Mouse (Mus musculus): ENCODE results near the gene Tk1.
"Not testable (repeated sequence)": the region's sequence is repeated elsewhere in the genome, so short reads cannot be mapped to it uniquely, and the experiment has no call there.

The Tk1 gene

DNA sequence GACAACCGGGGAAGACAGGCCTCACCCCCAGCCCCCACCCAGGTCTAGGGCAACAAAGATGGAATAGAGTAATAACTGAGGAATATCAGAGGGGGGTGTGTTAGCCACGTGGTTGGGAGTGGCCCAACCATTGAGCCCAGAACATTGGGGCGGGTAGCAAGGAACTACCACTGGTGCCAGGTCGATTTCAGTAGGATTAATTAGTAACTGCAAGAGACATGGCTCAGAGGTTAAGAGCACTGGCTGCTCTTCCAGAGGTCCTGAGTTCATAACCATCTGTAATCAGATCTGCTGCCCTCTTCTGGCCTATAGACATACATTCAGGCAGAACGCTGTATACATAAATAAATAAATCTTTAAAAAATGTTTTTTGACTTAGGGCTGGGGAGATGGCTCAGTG, 20.7 kb upstream of the Tk1 start:
- no peak for DNase-seq

DNA sequence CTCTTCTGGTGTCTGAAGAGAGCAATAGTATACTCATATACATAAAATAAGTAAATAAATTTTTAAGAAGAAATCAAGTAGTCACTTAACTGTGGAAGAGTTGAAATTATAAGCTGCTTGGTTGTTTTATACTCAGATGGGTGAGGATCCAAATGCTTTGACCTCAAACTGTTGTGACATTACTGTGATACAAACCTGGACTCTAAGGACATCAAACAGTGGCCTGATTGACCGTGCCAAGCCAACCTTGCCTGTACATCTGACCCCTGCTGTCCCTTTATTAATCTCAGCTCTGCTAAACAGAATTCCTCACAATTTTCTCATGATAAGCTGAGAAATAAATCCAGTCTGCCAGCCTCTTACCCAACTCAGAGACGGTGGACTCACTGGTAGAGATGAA, 19.8 kb upstream of the Tk1 start:
- no peak for DNase-seq

DNA sequence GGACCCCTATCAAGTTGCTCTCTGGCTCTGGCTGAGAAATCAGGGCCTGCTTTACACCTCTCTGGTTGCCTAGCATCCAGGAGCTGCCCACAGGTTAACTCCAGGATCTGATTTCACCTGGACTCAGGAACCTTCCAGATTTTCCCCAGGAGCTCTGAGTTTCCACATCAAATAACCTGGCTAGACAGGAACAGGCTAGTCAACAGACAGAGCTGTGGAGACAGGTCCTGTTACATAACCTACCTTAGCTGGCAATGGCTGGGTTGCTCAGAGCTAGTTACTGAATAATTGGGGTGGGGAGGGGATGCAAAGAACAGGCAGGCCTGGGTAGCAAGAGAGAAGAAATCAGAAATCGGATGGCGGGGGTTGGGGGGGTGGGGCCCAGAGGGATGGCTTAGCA, 19.1 kb upstream of the Tk1 start:
- no peak for DNase-seq

DNA sequence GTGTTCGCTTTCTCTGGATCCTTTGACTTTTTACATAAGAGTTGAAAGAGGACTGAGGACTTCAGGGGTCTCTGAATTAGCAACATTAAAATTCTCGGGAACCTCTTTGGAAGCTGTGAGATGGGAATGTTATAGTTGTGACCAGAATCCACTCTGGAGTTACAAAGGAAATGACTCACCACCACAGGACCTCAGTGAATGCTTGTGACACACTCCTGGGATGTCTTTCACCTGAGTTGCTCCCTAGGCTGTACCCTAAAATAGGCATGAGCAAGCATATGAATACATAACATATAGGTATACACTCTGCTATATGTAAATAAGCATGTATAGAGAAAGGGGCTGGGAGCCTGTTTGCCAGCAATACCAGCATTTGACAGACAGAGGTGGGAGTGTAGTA, 17.5 kb upstream of the Tk1 start:
- no peak for DNase-seq

DNA sequence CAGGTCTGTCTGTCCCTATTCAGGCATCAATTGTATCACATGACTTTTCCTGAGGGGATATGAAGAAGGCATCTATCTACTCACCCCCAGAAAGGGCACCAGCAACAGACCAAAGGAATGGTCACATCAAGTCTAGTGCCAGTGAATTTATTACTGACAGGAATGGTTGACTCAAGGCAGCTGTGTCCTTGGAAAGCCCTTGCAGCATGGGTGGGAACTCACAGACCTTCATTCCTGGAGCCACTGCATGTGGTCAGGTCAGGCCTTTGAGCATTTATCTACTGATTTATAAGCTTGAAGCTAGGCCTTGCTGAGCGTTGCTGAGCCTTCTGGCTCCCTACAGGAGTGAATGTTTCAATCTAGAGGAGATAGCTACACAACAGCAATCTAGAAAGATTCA, 15.0 kb upstream of the Tk1 start:
- no peak for DNase-seq

DNA sequence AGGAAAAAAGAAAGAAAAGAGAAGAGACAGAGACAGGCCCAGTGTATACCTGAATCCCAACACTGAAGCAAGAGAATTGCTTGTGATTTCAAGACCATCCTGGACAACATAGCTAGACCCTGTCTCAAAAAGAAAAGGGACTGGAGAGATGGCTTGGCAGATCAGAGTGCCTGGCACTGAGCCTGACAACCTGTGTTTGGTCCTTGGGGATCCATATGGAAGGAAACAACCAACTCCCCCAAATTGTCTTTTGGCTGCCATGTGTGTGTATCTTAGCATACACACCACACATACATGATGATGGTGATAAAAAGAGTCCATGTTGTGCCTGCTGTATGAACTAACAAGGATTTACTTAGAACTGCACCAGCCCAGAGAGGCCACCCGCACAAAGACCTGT, 13.1 kb upstream of the Tk1 start:
- no peak for DNase-seq

DNA sequence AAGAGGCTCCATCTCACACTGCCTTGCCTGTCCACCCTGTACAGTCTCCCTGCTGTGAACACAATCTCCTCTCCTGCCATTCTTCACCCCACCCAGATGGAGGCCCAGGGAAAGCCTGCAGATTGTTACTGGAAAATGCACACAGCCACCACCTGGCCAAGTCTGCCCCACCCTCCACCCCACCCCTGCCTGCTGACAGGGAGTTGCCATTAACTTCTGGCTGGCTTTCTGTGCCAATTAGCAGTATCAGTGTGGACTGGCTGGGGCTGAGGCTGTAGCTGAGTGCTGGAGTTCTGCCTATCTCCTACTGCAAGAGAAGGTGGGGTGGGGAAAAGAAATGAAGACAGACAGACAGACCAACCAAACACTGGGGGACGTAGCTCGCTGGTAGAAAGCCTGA, 12.7 kb upstream of the Tk1 start:
- DNase-seq = no peak

DNA sequence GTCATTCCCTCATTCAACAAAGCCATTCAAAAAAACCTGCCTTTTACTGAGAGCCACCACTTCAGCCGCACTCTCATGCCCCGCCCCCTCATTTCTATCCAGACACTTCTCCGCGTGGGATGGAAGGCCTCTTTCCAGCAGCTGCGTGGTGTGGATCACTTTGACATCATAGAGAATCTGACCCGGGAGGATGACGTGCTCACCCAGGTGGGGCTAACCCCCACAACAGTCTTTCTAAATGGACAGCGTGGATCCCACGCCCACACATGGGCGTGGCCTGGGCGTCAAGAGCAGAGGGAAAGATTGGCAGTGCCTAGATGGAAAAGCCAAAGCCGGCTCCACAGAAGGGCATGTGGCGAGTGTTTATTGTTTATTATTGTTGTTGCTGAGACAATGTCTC, 10.4 kb upstream of the Tk1 start:
- DNase-seq = peak; percentile 41

DNA sequence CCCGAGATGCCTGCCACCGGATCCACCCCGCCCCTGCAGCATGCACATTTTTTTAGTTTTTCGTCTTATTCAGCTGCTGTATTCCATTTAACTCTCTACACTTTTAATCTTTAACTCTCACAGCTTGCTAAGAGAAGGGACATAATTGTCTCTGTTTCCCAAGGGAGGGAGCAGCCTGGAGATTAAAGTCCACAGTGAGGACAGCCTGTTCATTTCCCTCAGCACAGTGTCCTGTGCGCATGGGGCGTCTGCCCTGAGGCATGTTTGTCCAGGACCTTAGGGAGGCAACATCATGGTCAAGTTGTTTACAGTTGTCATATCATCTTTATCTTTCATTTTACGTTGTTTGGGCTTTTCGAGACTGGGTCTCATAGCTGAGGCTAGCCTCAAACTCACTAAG, 8.2 kb upstream of the Tk1 start:
- no peak for DNase-seq

DNA sequence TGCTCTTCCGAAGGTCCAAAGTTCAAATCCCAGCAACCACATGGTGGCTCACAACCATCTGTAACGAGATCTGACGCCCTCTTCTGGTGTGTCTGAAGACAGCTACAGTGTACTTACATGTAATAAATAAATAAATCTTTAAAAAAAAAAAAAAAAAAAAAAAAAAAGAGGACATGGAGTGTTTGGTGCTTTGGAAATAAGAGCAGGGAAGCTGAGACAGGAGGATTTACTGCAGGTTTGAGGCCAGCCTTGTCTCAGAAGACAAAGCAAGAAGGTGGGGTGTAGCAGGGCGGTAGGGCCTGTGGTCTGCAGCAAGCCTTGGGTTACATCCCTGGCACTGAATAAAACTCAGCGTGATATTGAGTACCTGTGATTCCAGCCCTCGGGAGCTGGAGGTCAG, 7.6 kb upstream of the Tk1 start:
- DNase-seq = not testable (repeated sequence)

DNA sequence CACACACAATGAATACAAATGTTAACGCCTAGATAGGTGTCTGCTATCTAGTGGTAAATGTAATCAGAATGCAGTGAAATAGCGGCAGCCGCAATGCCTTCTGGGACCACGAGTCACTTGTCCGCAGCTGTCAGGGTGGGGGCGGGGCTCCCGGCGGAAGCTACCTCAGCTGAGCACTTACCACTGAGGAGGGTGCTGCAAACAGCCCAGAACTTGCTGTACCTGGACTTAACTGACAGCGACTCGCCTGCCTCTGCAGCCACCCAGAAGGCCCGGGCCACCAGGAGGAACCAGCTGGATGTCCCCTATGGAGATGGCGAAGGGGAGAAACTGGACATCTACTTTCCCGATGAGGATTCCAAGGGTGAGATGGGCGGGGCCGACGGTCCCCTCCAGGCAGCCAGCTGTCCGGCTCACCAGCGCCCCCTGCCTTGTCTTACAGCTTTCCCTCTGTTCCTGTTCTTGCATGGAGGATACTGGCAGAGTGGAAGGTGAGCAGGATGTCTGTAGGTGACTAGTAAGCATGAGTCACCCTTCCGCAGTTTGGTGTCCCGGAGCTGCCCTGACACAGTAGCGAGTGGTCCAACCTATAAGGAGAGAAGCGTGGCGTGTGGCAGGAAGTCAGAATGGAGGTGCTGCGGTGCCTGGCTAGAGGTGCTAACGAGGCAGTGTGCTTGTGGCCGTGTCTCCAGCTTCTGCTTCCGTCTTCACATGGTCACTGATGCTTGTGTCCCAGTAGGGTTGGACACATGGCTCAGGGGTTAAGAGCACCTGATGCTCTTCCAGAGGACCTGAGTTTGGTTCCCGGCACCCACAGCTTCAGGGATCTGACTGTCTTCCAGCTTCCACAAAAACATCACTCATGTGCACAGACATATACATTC, 6.4 kb upstream of the Tk1 start:
- peak; percentile 86 for DNase-seq

DNA sequence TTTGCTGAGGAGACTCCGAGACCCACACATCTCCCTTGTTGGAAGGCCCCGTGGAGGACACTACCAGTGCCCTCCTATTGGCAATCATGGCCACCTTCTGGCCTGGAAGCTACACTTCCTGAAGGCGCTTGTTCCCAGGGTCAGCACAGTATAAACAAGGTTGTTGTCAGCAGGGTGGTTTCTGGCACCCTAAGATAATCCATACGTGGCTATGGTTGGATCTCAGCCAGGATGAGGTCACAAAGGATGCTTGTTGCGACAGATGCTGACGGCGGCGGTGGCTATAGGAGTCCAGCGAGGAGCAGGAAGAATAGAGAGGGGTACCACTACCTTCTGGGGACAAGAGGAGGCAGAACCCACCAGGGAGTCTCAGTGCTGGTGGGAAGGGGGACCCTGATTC, 4.5 kb upstream of the Tk1 start:
- peak; percentile 36 for DNase-seq

DNA sequence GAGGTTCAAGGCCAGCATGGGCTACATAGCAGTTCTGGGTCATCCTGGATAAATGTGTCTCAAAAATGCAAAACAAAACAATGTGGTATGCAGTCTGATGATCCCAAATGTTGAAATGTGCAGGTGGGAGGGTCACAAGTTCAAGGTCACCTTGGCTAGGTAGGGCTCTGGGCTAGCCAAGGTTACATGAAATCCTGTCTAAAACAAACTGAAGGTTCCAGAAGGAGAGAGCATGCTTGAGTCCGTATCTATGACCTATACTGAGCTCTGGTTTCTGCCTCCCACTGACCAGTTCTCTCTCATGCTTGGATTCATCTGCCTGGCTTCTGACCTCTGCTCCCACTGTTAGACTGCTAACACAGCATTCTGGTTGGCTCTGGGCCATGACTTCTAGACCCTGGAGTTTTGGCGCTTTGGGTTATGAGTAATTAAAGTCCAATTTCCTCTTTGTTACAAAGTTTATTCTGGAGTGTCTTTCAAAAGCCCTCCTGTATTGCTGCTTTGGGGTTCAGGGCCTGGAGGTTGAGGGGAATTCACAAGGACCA, 3.9 kb upstream of the Tk1 start:
- DNase-seq = peak; percentile 37

DNA sequence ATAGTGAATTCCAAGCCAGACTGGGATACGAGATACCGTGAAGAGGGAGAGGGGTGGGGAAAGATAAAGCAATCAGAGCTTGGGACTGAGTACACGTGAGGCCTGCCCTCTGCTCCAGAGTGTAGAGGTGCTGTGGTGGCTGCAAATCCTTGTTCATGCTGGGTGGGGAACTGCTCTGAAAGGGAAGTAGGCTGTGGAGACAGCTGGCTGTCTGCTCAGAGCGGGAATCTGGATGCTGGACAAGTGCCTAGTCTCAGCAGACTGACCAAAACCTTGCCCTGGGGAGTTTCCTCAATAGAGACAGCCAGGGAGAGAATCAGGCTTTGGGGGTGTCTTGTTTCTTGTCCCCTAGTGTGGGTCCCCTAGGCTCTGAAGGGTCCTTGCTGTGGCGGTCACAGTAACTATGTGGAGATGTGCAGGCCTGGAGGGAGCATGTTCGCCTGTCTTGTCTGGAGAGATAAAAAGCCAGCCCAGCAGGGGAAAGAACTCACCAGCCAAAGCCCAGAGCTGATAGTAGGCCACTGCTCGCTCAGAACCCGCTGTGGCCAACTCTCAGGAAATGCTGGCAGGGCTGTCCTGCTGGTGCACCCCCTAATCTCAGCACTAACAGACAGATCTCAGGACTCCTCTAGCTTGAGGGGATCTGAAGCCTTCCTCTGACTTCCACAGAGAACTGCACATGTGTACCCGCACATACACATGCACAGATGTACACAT, 3.2 kb upstream of the Tk1 start:
- peak; percentile 37 for DNase-seq

DNA sequence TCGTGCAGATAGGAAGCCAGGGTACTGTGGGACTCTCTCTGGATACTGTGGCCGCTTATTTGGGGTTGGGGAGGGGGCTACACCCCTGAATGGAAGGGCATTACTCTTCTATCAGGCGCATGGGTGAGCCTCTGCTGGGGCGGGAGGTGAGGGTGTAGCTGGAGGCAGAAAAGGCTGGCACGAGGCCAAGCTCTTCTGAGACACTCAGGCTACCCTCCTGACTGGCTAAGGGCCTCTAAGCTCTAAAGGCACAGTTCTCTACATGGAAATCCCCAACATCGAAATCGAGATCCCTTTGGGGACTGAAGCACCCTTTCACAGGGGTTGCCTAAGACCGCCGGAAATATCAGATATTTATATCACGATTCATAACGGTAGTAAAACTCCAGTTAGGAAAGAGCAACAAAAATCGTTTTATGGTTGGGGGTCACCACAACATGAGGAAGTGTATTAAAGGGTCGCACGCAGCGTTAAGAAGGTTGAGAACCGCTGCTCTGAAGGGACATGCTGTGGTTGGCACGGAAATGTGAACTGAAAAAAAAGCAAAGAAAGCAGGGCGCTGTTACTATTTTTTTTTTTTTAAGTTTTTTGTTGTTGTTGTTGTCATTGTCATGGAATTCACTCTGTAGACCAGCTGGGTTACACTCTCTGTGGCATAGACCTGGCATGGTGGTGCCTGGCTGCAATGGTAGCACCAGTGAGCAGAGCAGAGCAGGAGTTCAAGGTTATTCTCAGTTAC, 2.4 kb upstream of the Tk1 start:
- peak; percentile 65 for DNase-seq

DNA sequence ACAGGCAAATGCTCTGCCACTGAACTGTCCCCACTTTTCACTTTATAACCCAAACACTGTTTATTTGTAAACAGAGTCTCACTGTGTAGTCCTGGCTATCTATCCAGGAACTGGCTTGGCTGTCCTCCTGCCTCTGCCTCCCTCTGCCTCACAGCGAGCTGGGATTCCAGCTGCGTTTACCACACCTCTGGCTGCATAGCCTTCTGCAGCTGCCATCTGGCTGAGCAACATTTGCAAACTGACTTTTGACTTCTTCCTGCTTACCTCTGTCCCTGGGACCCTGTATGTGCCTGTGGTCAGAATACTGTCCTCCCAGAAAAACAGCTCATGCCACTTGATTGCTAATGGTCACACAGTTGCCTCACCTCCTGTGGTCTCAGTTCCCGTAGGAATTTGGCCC, 1.5 kb upstream of the Tk1 start:
- no peak for DNase-seq

DNA sequence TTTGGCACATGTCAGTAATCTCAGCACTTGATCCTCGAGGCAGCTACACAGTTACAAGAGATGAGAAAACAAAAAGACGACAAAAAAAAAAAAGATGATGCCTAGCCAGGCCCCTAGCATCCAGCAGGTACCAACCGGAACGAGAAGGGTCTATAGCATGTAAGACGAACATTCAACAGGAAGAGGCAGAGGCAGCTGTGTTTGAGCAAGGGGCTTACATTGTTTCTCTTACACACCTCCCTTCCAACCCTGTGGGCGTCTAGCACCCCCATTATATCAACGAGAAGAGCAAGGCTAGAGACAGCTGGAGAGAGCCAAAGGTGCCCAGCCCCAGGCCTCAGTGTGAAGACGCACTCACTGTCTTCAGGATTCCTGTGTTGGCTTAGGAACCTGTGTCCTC, 1.0 kb upstream of the Tk1 start:
- DNase-seq = no peak

DNA sequence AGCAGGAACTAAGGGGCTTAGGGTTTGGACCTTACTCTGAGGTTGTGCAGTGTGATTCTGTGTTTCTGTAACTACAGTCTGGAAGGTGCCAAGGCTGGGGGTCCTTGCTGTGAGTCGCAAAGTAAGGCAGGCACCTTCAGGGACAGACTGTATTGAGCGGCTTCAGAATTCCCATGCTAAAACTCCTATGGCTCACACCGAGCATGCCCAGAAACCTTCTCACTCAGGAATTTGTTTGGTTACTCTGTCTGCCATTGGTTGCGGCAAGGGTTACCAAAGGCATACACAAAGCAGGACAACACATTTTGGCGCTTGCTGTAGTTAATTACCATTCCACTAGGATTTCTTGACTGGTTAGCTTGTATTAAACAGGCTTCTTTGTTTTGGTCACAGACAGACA, 272 bp upstream of the Tk1 start:
- DNase-seq = no peak

DNA sequence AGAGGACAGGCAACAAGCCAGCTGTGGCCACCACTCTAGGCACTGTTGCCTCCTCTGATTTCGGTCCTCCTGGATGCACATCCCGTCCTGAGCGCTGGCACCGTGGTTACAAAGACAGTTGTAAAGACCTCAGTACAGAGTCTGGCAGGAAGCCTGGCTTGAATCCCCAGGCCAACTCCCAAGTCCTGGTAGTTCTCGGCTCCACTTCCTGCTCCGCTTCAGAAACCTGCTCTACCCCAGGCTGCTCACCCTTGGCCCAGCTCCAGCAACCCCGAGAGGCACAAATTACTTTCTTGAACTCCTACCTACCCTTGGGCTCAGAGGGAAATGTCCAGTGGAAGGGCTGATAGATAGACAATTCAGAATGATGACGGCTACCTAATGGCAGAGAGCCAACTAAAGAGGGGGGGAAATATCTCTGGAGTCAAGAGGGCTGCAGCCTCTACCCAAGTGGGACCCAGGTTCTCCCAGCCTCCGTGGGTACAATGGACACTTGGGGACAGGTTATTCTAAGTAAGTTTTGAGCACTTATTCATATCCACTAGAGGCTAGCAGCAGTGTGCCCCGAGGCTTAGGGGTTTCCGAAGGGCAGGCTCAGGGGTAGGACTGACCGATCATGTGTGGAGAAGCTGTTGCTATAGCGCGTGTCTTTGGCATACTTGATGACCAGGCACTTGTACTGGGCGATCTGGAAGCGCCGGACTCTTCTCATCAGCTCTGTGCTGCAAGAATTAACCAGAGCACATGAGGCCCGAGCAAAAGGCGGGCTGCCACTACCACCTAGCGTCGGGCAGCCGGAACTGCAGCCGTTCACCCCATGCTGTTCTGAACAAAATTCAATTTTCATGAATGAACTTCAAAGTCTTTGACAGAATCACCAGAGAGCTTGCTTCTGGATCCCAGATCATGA, 1.6 kb downstream of the Tk1 start:
- peak; percentile 86 for DNase-seq

DNA sequence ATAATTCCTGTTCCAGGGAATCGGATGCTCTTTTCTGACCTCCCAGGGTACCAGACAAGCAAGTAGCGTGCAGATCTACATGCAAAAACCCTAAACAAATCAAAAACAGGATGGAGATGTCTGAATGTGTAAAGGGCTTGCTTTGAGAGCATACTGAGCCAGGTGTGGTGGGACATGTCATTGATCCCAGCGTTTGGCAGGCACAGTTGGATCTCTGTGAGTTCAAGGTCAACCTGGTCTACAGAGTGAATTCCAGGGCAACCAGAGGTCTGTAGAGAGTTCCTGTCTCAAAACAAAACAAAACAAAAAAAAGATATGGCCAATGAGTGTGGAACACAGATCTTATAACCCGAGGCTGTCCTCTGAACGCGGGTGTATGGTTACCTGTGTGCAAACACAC, 2.5 kb downstream of the Tk1 start:
- no peak for DNase-seq

DNA sequence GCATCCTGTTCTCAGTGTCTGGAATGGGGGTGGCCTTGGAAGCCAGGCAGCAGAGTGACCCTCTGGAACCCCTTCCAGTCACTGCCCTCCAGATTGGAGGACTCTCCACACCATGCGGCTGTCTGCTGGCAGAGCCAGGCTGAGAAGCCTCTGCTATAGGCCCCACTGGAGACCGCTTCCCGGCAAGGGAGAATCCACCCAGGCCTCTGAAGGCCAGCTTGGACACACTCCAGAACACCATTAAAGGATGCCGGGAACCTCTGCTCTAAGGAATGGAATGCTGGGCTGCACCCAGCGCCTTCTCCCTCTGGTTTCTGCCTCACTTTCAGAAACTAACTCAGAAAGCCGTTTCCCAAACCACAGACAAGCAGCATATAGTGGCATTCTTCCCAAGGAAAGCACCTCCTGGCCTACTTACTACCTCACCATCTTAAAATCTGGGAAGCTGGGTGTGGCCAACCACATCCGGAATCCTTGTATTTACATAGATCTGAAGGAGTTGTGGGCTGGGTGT, 3.1 kb downstream of the Tk1 start:
- DNase-seq = peak; percentile 63

DNA sequence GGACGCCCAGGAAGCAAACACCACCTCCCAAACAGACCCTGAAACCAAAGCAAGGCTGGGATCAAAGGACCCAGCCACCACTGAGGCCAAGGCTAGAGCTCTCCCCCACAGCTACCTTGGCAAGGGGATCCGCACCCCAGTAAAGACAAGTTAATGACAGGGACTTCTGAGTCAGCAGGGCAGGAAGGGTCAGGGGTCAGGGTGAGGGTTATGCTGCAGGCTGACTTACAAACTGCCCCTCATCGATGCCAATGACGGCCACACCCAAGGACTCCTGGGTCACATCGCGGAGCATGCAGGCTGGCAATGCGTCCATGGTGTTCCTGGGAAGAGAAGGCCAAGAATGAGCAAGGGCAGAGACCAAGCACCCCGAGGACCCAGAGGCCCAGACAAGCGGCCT, 4.0 kb downstream of the Tk1 start:
- DNase-seq = no peak
